Mouse (Mus musculus) heart, adult 8-10 months (tissue): Measurements from ENCODE around the gene Tex14. TPM values are rescaled to one million over a fixed set of nuclear protein-coding genes. Genes with fewer than 3 reads are reported as not detected.
"Not testable (repeated sequence)": the region's sequence is repeated elsewhere in the genome, so short reads cannot be mapped to it uniquely, and the experiment has no call there.

ENCODE experiments used
- DNase-seq: peaks from one replicate; pipeline ENCODE4 v3.0.0; 2022; ENCODE audit warnings: low spot score
- total RNA-seq, 4 experiments: library from RNA; stranded (reverse); gene quantifications; 2 replicates each; pipeline ENCODE4 v1.2.4; 2022

Gene Tex14
- total RNA-seq, 4 experiments from 2014 or later: 0.16 to 0.29 (median 0.19) TPM; not detected in 1

DNA sequence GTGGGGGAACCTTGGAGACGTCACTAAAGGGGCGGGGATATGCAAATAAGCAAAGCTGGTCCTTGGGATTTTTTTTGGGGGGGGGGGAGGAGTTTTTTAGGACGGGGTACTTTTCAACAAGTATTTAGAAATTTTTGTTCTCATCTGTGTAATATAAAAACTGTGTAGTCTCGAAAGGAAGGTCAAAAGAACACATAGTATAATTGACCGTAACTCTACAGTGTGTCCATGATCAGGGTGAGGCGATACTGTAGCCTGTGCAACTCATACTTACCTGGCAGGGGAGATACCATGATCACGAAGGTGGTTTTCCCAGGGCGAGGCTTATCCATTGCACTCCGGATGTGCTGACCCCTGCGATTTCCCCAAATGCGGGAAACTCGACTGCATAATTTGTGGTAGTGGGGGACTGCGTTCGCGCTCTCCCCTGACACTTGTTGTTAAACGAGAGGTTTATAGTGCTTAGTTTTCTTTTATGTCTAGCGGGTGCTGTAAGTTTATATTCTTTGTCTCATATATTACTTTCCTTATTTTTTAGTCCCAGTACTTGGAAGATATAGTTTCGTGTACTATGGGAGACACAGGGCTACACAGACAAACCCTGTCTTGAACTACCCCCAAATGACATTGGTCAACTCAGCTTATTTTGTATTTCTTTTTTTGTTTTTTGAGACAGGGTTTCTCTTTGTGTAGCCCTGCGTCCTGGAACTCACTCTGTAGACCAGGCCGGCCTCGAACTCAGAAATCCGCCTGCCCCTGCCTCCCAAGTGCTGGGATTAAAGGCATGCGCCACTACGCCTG, 21.8 kb downstream of the Tex14 start:
- DNase-seq: peak; percentile 86

DNA sequence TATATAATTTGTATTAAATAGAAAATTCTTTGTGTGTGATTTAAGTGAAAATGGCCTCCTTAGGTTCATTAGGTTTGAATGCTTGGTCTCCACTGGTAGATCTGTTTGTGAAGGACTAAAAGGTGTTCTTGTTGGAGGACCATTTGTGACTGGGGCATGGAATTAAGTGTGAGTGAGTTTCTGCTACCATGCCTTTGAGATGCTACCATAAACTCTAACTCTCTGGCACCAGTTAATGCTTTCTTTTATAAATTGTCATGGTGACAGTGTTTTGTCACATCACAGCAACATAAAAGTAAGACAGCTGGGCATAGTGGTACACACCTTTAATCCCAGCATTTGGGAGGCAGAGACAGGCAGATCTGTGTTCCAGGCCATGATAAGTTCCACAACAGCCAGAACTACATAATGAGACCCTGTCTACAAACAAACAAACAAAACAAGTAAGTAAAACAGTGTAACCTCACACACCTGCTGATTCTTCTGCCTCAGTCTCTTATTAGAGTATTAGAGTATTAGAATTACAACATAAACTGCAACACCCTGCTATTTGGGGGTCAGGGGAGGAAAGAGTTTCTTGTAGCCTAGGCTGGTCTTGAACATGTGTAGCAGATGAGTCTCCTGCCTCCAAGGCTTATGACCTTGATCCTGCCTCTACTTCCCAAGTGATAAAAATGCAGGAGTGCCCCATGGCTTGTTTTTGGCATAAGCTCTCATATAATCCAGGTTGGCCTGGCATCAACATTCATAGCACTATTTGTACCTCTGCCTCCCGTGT, 22.6 kb downstream of the Tex14 start:
- DNase-seq: no peak

DNA sequence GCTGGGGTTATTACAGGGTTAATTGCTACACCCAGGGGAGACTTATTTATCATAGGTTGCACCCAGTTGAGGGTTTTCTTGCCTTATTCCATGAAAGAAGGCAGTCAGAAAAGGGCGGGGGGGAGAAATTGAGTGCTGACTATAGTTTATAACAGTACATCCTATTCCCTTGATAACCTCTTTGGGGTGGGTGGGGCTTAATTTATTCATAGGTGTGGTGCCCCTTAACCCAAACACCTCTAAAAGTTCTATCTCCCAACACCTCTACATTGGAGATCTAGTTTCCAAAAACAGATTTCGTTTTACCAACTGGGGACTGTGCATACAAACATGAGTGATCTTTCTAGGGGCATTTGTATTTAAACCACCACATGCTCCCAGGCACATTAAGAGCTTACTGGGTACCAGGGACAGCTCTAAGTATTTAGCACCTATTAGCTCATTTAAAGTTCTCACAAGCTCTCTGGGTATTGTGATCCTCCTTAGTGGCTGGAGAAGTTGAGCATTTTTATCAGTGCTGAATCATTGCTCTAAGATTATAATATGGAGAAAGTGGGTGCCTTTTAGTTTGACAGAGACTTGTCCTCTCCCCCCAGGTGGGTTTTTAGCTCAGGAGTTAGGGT, 23.3 kb downstream of the Tex14 start:
- DNase-seq: no peak

DNA sequence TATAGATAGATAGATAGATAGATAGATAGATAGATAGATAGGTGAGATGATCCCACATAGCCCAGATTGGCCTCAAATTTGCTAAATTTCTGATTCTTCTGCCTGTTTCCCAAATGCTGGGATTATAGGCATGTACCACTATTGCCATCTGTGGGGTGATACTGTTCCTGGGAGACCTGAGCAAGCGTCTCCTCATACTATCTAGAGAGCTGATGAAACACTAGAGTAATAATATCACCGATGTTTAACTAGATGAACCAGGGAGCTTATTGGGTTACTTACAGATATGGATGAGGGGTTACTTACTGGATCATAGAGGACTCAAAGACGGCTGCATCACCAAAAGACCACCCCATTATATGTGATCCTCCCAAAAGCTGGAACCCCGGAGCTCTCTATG, 24.5 kb downstream of the Tex14 start:
- no peak for DNase-seq

DNA sequence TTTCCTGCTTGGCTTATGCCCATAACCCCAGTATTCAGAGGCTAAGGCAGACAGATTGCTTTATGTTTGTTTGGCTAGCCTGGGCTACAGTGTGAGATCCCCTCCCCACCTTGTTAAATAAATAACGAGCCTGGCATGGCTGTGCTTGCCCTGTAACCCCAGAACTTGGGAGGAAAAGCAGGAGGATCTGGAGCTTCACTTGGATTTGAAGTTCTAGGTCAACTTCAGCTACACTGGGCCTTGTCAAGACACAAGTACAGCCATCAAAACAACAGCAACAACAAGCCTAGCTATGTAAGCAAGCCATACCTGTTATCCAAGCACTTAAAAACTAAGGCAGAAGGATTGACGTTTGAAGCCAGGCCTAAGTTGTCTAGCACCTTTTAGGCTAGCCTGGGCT, 25.5 kb downstream of the Tex14 start:
- no peak for DNase-seq

DNA sequence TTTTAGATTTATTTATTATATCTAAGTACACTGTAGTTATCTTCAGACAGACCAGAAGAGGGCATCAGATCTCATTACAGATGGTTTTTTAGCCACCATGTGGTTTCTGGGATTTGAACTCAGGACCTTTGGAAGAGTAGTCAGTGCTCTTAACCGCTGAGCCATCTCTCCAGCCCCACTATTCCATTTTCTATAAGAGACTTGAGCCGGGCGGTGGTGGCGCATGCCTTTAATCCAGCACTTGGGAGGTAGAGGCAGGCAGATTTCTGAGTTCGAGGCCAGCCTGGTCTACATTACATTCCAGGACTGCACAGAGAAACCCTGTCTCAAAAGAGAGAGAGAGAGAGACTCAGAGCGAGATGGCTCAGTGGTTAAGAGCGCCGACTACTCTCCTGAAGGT, 26.9 kb downstream of the Tex14 start:
- not testable (repeated sequence) for DNase-seq

DNA sequence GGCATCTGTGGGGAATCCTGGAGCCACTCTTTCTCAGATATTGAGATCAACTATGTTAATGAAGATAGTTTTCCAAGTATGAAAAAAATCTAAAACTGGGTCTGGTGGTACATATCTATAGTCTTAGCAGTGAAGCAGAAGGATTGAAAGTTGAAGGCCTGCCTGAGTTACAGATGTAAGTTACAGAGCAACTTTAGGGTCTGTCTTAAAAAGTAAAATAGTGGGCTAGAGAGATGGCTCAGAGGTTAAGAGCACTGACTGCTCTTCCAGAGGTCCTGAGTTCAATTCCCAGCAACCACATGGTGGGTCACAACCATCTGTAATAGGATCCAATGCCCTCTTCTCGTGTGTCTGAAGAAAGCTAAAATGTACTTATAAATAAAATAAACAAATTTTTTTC, 27.6 kb downstream of the Tex14 start:
- DNase-seq: no peak

DNA sequence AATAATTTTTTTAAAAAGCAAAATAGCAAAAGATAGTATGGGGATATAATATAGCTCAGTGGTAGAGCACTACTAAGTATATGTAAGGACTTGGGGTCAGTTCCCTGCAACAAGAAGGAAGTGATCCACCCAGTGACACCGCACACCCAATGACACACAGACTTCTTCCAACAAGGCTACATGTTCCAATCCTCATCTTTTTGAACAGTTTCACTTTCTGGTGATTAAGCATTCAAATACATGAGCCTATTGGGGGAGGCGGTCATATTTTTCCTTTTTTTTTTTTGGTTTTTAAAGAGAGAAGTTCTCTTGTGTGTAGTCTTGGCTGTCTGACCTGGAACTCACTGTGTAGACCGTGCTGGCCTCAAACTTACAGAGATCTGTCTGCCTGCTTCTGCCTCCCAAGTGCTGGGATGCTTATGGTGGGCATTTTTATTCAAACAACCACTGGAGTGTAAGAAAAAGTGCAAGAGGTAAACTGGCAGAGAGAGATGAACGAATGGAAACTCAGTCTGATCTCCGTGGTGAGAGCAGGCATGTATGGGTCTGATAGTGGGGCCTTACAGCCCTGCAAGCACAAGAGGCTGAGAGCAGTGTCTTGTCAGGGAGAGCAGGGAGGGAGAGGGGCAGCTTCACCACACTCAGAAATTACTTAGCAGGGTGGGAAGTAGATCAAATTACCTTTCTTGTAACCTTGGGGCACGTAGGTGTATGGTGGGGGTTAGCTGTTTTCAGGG, 28.2 kb downstream of the Tex14 start:
- no peak for DNase-seq

DNA sequence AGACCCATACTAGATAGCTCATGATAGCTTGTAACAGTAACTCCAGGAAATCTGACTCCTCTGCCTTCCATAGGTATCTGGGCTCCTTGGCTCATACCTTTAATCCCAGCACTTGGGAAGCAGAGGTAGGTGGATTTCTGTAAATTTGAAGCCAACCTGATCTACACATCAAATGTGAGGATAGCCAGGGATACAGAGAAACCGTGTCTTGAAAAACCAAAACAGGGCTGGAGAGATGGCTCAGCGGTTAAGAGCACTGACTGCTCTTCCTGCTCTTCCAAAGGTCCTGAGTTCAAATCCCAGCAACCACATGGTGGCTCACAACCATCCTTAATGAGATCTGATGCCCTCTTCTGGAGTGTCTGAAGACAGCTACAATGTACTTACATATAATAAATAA, 30.2 kb downstream of the Tex14 start:
- not testable (repeated sequence) for DNase-seq

DNA sequence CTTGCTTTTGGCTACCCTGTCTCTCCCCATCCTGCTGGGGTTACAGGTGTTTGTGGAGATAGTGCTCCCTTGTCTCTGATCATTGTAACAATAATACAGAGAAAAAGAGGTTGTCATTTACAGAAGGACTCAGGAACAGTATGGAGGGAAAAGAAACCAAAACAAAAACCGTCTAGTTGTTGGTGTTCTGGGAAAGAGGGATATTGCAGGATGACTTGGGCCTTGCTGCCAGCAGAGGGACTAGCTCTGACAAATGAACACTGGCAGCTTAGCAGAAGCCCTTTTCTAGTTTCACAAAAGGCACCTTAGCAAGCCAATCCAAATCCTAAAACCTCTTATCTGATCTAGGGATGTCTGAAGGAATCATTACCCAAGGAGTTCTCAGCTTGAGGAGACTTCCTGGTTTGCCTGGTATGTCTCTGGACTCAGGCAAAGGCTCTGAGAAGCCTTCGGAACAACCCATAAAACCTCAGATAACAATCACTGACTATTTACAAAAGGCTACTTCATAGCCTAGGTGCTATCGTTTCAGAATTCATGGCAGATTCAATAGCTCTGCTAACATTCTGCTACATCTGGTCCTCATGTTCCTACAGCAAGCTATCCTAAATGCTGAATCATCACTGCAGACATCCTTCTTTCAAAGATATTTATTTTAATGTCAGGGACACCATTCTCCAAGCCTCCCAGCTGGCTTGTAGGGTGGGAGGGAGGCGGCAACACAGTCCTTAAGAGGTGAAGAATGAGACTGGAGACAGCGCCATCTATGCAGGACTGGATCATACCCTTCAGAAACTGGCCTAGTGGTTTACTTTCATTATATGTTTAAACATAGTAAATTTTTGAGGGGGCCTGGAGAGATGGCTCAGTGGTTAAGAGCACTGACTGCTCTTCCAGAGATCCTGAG, 31.7 kb downstream of the Tex14 start:
- DNase-seq: no peak

DNA sequence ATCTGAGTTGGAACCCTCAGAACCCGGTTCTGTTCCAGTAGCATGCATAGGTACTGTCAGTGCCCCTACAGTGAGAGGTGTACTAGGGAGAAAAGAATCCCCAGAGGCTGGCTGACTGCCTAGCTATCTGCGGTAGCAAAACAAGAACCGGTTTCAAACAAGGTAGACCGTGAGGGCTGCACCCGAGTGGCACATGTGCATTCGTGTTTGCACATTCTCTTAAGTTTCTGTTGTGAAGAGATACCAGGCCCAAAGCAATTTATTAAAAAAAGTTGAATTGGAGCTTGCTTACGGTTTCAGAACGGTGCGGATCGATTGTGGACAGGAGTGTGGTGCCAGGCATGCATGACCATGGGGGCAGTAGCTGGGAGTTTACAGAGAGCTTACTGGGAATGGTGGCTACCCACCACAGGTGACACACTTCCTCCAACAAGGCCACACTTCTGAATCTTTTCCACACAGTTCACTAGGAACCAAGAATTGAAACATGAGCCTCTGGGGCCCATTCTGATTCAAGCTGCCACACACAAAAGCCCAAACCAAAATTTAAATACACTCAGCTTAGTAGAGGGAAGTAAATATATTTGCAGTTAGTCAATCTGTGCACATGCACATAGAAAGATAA, 35.0 kb downstream of the Tex14 start:
- DNase-seq: no peak

DNA sequence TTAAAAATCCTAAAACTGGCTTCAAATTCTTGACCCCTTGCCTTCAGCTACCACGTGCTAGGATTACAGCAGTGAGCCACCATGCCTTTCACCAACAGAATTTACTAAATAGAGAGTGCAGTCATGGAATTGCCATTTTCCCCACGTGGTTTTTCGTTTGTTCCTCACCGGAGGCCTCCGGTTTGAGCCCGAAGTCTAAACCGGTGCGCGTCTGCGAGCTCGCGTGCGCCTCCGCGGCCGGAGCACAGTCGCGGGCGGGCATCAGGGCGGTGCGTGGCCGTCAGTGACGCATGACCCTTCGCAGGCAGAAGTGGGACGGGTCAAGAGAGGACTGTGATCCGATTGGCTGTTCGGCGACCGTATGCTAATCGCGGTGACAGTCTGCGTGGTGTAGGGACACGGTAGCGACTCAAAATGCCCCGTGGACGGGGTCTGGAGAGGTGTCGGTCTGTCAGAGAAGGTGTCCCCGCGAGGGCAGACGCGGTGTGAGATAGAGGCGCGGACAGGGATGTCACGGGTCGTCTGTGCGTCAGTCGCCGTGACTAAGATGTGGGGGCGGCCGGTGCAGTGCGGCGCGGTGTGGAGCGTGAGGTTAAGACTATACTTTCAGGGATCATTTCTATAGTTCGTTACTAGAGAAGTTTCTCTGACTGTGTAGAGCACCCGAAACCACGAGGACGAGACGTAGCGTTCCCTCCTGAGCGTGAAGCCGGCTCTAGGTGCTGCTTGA, 37.9 kb downstream of the Tex14 start:
- DNase-seq: peak; percentile 81

DNA sequence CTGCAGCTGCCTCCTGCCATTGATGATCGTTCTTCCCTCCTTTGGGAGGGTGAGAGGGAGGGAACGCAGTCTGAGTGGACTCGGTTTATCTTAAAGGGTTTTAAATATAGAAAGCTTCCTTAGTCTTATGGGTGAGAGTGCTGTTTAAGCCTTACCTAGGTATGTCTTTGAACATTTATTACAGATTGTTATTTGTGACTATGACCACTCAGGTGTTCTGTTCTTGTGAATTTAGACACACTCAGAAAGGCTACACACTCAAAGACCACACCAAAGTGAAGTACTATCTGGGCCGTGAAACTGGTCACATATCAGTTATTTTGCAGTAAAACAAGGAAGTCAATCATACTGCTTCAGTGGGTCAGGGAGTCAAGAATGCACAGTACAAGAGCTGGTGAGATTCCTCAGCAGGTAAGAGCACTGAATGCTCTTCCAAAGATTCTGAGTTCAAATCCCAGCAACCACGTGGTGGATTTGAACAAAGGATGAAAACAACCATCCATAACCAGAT, 38.6 kb downstream of the Tex14 start:
- DNase-seq: peak; percentile 58

DNA sequence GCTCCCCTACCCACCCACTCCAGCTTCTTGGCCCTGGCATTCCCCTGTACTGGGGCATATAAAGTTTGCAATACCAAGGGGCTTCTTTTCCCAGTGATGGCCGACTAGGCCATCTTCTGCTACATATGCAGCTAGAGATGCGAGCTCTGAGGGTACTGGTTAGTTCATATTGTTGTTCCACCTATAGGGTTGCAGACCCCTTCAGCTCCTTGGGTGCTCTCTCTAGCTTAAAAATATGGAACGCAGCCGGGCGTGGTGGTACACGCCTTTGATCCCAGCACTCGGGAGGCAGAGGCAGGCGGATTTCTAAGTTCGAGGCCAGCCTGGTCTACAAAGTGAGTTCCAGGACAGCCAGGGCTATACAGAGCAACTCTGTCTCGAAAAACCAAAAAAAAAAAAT, 39.2 kb downstream of the Tex14 start:
- DNase-seq: not testable (repeated sequence)

DNA sequence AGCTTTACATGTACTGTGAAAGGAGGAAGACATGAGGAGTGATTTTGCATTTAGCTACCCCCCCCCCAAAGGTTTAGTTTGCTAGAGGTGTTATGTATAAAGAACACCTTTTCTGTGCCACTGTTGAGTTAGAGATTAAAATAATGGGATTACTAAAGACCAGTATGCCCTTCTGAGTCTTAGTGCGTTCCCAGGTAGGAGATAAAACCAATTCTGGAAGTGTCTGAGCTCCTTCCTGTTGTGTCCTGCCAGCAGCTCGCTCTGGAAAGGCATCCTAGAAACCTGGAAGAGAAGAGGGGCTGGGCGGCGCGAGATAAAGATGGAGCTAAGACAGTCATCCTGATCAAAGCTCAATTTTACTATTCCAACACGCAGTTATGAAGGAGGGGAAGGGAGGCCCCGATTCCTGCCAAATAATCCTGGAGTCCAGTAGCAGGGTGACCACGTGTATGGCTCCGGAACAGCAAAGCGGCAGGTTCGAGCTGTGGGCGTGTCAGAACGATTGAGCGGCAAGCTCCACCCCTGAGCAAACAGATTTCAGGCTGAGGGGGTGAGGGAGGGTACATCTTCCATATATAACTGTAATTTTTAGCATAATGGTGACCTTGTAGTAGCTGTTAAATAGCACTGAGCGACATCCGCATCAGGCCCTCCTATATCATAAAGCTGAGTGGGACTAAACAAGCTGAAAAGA, 40.0 kb downstream of the Tex14 start:
- no peak for DNase-seq

DNA sequence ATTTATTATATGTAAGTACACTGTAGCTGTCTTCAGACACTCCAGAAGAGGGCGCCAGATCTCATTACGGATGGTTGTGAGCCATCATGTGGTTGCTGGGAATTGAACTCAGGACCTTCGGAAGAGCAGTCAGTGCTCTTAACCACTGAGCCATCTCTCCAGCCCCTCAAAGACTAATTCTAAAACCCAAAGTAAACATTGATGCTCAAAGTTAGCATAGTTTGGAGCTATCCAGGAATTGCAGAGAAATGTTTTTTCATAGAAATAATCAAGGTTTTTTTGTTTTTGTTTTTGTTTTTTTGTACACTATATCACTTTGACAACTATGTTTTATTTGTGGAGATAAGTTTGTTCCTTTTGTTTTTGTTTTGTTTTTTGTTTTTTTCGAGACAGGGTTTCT, 40.7 kb downstream of the Tex14 start:
- DNase-seq: not testable (repeated sequence)

DNA sequence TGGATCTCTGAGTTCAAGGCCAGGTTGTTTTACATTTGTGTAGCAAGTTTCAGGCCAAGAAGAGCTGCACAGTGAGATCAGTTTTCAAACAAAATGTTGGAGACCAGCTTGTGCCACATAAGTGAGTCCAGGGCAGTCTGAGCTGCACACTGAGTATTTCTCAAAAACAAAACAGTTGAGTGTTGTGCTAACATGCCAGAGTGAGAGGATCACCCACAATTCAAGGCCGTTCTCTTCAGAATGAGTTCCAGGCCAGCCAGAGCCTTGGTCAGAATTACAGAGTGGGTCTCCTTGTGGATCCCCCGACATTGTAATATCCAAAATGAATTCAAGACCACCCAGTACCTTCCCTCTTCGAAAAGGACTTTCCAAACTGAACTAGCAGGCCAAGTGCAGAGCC, 41.3 kb downstream of the Tex14 start:
- DNase-seq: no peak

DNA sequence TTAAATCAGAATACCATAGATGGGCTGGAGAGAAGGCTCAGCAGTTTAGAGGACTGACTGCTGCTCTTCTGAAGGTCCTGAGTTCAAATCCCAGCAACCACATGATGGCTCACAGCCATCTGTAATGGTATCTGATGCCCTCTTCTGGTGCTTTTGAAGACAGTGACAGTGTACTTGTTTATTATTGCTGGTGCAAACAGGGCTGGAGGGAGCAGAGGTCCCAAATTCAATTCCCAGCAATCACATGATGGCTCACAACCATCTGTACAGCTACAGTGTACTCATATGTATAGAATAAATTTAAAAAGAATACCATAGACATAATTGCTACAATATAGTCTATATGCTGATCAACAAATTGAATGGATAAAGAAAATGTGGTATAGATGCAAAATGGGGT, 42.6 kb downstream of the Tex14 start:
- DNase-seq: no peak

DNA sequence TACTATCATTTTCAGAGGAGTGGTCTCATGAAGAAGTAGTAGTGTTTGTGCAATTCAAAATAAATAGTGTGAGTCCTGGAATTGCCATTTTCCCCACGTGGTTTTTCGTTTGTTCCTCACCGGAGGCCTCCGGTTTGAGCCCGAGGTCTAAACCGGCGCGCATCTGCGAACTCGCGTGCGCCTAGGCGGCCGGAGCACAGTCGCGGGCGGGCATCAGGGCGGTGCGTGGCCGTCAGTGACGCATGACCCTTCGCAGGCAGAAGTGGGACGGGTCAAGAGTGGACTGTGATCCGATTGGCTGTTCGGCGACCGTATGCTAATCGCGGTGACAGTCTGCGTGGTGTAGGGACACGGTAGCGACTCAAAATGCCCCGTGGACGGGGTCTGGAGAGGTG, 43.2 kb downstream of the Tex14 start:
- peak; percentile 97 for DNase-seq
